Comparison of ENCODE assay signal across 9 mouse cellular contexts in genomic region chr11:4187318-4187700, GRCm38 (mm10). TPM values are rescaled to one million over a fixed set of nuclear protein-coding genes. Genes with fewer than 3 reads are reported as not detected.
DNase-seq lines count a peak whose midpoint lies in the region; ATAC-seq and TF ChIP-seq lines count a peak whose summit lies in the region.
"Had no signal": no experiment of that assay in that cellular context is flagged by ENCODE, and none has a peak within 500 bp of the region (broad histone marks: within the 10 kb centered on the region; RNA-seq: fewer than 3 reads in every experiment).

No protein-coding gene starts in this region.

- peak overlapping the region; percentile 98 for H3K9ac ChIP-seq in heart, embryonic 16.5 days (ENCODE audit: low read length)
- H3K9ac ChIP-seq in forebrain, embryonic 15.5 days (replicated peaks) = peak overlapping the region; percentile 76
- peak overlapping the region; percentile 94 for H3K9ac ChIP-seq in liver, postnatal 0 days (replicated peaks)

- peak overlapping the region; percentile 94 for H3K4me3 ChIP-seq in heart, embryonic 16.5 days (ENCODE audit: low read length)
- H3K4me3 ChIP-seq in bone marrow, adult 2 months (replicated peaks; ENCODE audit: control insufficient read depth, low read depth, low read length) = peak overlapping the region; percentile 76
- peak overlapping the region; percentile 80 for H3K4me3 ChIP-seq in forebrain, embryonic 15.5 days
- peak overlapping the region; percentile 89 for H3K4me3 ChIP-seq in liver, postnatal 0 days (ENCODE audit: low read depth, low read length)

- no peak for TF ChIP-seq CTCF in bone marrow, adult 2 months (IDR thresholded peaks at IDR 0.05; ENCODE audit: control insufficient read depth, insufficient read depth, low read length)
- TF ChIP-seq CTCF in liver, postnatal 0 days (IDR thresholded peaks at IDR 0.05; ENCODE audit: low read depth) = no peak

- DNase-seq in heart, adult 8-10 months (ENCODE audit: low spot score) = no peak
- no peak for DNase-seq in liver, postnatal 0 days
- DNase-seq in layer of hippocampus, adult 9-10 months (ENCODE audit: low spot score) = no peak
- no peak for DNase-seq in embryo, embryonic 10 days (ENCODE audit: low spot score)
- no peak for DNase-seq in c-Kit-positive CD71-positive TER-119-positive erythroid progenitor cells, embryonic 14.5 days (ENCODE audit: low spot score)

- peak overlapping the region; percentile 95 for H3K4me2 ChIP-seq in heart, embryonic 16.5 days (ENCODE audit: low read depth, low read length)
- H3K4me2 ChIP-seq in forebrain, embryonic 15.5 days (replicated peaks) = peak overlapping the region; percentile 82
- peak overlapping the region; percentile 94 for H3K4me2 ChIP-seq in liver, postnatal 0 days (ENCODE audit: low read depth, low read length)

- TF ChIP-seq EP300 in liver, postnatal 0 days (IDR thresholded peaks at IDR 0.05; ENCODE audit: low read depth) = no peak

- H3K9me3 ChIP-seq in heart, embryonic 16.5 days (replicated peaks; ENCODE audit: control insufficient read depth, low read length) = no peaks in the 10 kb centered on the region
- no peaks in the 10 kb centered on the region for H3K9me3 ChIP-seq in forebrain, embryonic 15.5 days
- no peaks in the 10 kb centered on the region for H3K9me3 ChIP-seq in liver, postnatal 0 days (ENCODE audit: low read length)

- peaks cover 14% of the 10 kb centered on the region for H3K4me1 ChIP-seq in heart, embryonic 16.5 days (ENCODE audit: control insufficient read depth, insufficient read depth, low read length)
- no peaks in the 10 kb centered on the region; the same call in 1 of the 2 replicates for H3K4me1 ChIP-seq in bone marrow, adult 2 months (ENCODE audit: control insufficient read depth, insufficient read depth, low read length)
- peaks cover 24% of the 10 kb centered on the region for H3K4me1 ChIP-seq in forebrain, embryonic 15.5 days
- peaks cover 32% of the 10 kb centered on the region for H3K4me1 ChIP-seq in liver, postnatal 0 days (ENCODE audit: insufficient read depth)

- WGBS in heart, embryonic 16.5 days = 13% methylated on average over 9 of the region's 9 CpGs
- WGBS in bone marrow, adult 2 months = 24% methylated on average over 9 of the region's 9 CpGs
- 14% methylated on average over 9 of the region's 9 CpGs for WGBS in forebrain, embryonic 15.5 days
- WGBS in liver, postnatal 0 days (ENCODE audit: insufficient replicate concordance) = 19% methylated on average over 9 of the region's 9 CpGs

- no peak for ATAC-seq in heart, embryonic 16.5 days (replicated peaks; ENCODE audit: extremely low read depth, insufficient read depth, low FRiP score)
- ATAC-seq in forebrain, embryonic 15.5 days (replicated peaks) = no peak
- ATAC-seq in liver, postnatal 0 days = no peak

- no peaks in the 10 kb centered on the region for H3K27me3 ChIP-seq in heart, embryonic 16.5 days (ENCODE audit: control insufficient read depth, insufficient read depth, low read length)
- H3K27me3 ChIP-seq in forebrain, embryonic 15.5 days = no peaks in the 10 kb centered on the region
- H3K27me3 ChIP-seq in liver, postnatal 0 days (ENCODE audit: insufficient read depth, low read length) = no peaks in the 10 kb centered on the region
- H3K27me3 ChIP-seq: Patski had no signal

- TF ChIP-seq POLR2A in bone marrow, adult 2 months (IDR thresholded peaks at IDR 0.05; ENCODE audit: borderline replicate concordance, control insufficient read depth, low read depth, low read length) = no peak

- peaks cover 2% of the 10 kb centered on the region; the same call in 1 of the 2 replicates for H3K36me3 ChIP-seq in heart, embryonic 16.5 days (ENCODE audit: control insufficient read depth, insufficient read depth)
- H3K36me3 ChIP-seq in forebrain, embryonic 15.5 days = peaks cover 10% of the 10 kb centered on the region
- H3K36me3 ChIP-seq in liver, postnatal 0 days (replicated peaks; ENCODE audit: insufficient read depth, low read length) = 0 out of 2 replicates have a peak, but pooled peaks cover 6% of the 10 kb centered on the region

- H3K27ac ChIP-seq in heart, embryonic 16.5 days (ENCODE audit: low read length) = no peak overlapping the region
- no peak overlapping the region for H3K27ac ChIP-seq in bone marrow, adult 2 months (ENCODE audit: control insufficient read depth, insufficient read depth, low read depth, low read length, poor library complexity)
- H3K27ac ChIP-seq in forebrain, embryonic 15.5 days (replicated peaks) = 0 out of 2 replicates have a peak overlapping the region, but pooled peaks have one; percentile 60
- no peak overlapping the region for H3K27ac ChIP-seq in liver, postnatal 0 days (ENCODE audit: low read depth)

RNA-seq across cellular contexts. Expression of gene Tbc1d10a, which starts 0.7 kb away (rescaled TPM):
- polyA plus RNA-seq in heart, embryonic 16.5 days (2015; fragmentation: Nextera tagmentation; extraction: Ambion mirVana) = 19.4 and 20.9 TPM in 2 replicates
- total RNA-seq in heart, adult 8-10 months (2022) = 1 to 10 TPM; 7.6 to 9.2 (median 8.2) TPM
- polyA plus RNA-seq in bone marrow, adult 2 months (2011; ENCODE audit: insufficient read depth, insufficient read length, low replicate concordance, missing spikeins) = 5.2 and 13.5 TPM in 2 replicates
- polyA plus RNA-seq in forebrain, embryonic 15.5 days (2015; fragmentation: Nextera tagmentation; extraction: Ambion mirVana) = 30.2 and 31.1 TPM in 2 replicates
- 5.6 and 7.0 TPM in 2 replicates for polyA plus RNA-seq in liver, postnatal 0 days (2015; fragmentation: Nextera tagmentation; extraction: Ambion mirVana)

RNA-seq across cellular contexts. Expression of gene Sf3a1, which starts 27.2 kb away (rescaled TPM):
- 31.1 and 34.1 TPM in 2 replicates for polyA plus RNA-seq in heart, embryonic 16.5 days (2015; fragmentation: Nextera tagmentation; extraction: Ambion mirVana)
- total RNA-seq in heart, adult 8-10 months (2022) = 10 to 100 TPM; 25.8 to 34.5 (median 30.4) TPM
- polyA plus RNA-seq in bone marrow, adult 2 months (2011; ENCODE audit: insufficient read depth, insufficient read length, low replicate concordance, missing spikeins) = 26.7 and 39.7 TPM in 2 replicates
- 51.9 and 55.0 TPM in 2 replicates for polyA plus RNA-seq in forebrain, embryonic 15.5 days (2015; fragmentation: Nextera tagmentation; extraction: Ambion mirVana)
- 8.5 and 8.8 TPM in 2 replicates for polyA plus RNA-seq in liver, postnatal 0 days (2015; fragmentation: Nextera tagmentation; extraction: Ambion mirVana)

RNA-seq across cellular contexts. Expression of gene Ccdc157, which starts 27.2 kb away (rescaled TPM):
- polyA plus RNA-seq in heart, embryonic 16.5 days (2015; fragmentation: Nextera tagmentation; extraction: Ambion mirVana) = 4.5 and 5.0 TPM in 2 replicates
- total RNA-seq in heart, adult 8-10 months (2022) = 1 to 10 TPM; 3.0 to 4.2 (median 3.6) TPM
- polyA plus RNA-seq in bone marrow, adult 2 months (2011; ENCODE audit: insufficient read depth, insufficient read length, low replicate concordance, missing spikeins) = 5.0 and 5.9 TPM in 2 replicates
- polyA plus RNA-seq in forebrain, embryonic 15.5 days (2015; fragmentation: Nextera tagmentation; extraction: Ambion mirVana) = 6.7 and 6.9 TPM in 2 replicates
- 0.36 and 0.52 TPM in 2 replicates for polyA plus RNA-seq in liver, postnatal 0 days (2015; fragmentation: Nextera tagmentation; extraction: Ambion mirVana)

RNA-seq across cellular contexts. Expression of gene Castor1, which starts 30.7 kb away (rescaled TPM):
- 10.0 and 14.0 TPM in 2 replicates for polyA plus RNA-seq in heart, embryonic 16.5 days (2015; fragmentation: Nextera tagmentation; extraction: Ambion mirVana)
- total RNA-seq in heart, adult 8-10 months (2022) = 1 to 10 TPM; 3.5 to 6.9 (median 4.8) TPM
- polyA plus RNA-seq in bone marrow, adult 2 months (2011; ENCODE audit: insufficient read depth, insufficient read length, low replicate concordance, missing spikeins) = 2.6 TPM in 1 of 2 replicates, not detected in the other
- 1.4 and 1.5 TPM in 2 replicates for polyA plus RNA-seq in forebrain, embryonic 15.5 days (2015; fragmentation: Nextera tagmentation; extraction: Ambion mirVana)
- polyA plus RNA-seq in liver, postnatal 0 days (2015; fragmentation: Nextera tagmentation; extraction: Ambion mirVana) = 1.8 and 2.0 TPM in 2 replicates

RNA-seq across cellular contexts. Expression of gene Osm, which starts 48.9 kb away (rescaled TPM):
- 0.21 and 0.33 TPM in 2 replicates for polyA plus RNA-seq in heart, embryonic 16.5 days (2015; fragmentation: Nextera tagmentation; extraction: Ambion mirVana)
- total RNA-seq in heart, adult 8-10 months (2022) = 1 to 10 TPM in 1 of 4 experiments, not detected in 3; 1.6 TPM
- polyA plus RNA-seq in bone marrow, adult 2 months (2011; ENCODE audit: insufficient read depth, insufficient read length, low replicate concordance, missing spikeins) = 2.2 and 5.1 TPM in 2 replicates
- polyA plus RNA-seq in forebrain, embryonic 15.5 days (2015; fragmentation: Nextera tagmentation; extraction: Ambion mirVana) = not detected in 2 replicates
- 0.58 and 1.3 TPM in 2 replicates for polyA plus RNA-seq in liver, postnatal 0 days (2015; fragmentation: Nextera tagmentation; extraction: Ambion mirVana)
- polyA plus RNA-seq: Patski had no signal
